Mouse (Mus musculus) adipocyte (in vitro differentiated cells): Measurements from ENCODE around the gene Plcb1.

Experiments
- DNase-seq: peaks from one replicate; pipeline ENCODE4 v3.0.0-alpha.2; 2016; ENCODE audit warnings: low spot score

Gene Plcb1

GRCm38 (mm10) chr2:134914091-134914550, 128.3 kb downstream of the Plcb1 start:
- DNase-seq: no peak

DNA sequence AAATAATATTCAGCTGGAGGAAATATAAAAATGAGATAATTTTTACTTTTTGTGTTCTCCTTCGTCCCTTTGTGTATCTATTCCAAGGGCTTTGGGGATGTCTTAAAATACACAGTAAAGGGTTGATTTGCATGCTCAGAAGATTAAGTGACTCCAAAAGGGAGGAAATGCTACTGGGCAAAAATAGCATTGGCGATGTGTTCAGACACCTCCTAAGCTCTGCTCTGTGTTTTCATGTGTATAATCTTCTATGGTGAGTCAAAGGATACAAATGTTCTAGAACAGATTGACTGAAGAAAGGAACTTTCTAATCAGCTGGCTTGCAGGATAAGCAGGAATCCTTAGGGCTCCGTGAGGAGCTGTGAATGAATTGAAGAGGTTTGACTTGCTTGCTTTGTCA, 129.2 kb downstream of the Plcb1 start:
- no peak for DNase-seq

GRCm38 (mm10) chr2:134920611-134921280, 134.9 kb downstream of the Plcb1 start:
- DNase-seq: no peak

- no peak for DNase-seq
Measured at GRCm38 (mm10) chr2:134922636-134923375, 136.9 kb downstream of the Plcb1 start.

- DNase-seq: no peak
Measured at GRCm38 (mm10) chr2:134924143-134924655, 138.3 kb downstream of the Plcb1 start.

DNA sequence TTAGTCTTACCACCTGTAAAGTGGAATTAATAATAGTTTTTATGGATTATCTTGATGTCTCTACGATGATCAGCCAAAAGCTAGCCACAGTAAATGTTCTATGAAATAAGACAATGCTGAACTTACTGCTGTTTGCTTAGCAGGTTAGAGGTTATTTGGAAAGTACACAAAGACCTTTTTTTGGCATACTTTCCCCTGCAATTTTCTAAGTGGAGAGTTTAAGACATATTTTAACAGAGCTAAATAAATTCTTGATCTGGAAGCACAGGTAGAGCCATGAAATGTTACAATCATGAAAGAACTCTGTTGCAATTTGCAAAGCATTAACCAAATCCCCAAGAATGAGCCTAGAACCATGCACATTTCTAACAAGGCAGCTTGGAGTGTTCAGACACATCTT, 140.4 kb downstream of the Plcb1 start:
- no peak for DNase-seq

GRCm38 (mm10) chr2:134927072-134927471, 141.2 kb downstream of the Plcb1 start:
- no peak for DNase-seq

DNA sequence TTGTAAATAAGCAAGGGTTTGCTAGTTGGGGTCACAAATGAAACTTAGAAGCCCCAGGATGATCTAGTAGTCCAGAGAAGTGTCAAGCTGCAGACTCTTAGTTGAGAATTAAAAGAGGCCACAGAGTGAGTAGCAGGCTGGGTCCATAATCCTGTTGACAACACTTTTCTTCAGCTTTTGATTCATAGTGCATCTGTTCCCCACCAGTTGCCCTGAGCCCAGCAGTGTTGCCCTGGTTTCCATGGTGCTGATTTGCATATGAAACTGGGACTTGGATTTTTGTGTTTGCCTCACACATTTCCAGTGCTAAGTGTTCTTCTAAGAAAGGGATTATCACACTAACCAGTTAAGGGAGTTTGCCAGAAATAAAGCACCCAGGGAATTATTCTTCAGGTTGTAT, 143.6 kb downstream of the Plcb1 start:
- DNase-seq: no peak

GRCm38 (mm10) chr2:134930961-134931360, 145.1 kb downstream of the Plcb1 start:
- no peak for DNase-seq

DNA sequence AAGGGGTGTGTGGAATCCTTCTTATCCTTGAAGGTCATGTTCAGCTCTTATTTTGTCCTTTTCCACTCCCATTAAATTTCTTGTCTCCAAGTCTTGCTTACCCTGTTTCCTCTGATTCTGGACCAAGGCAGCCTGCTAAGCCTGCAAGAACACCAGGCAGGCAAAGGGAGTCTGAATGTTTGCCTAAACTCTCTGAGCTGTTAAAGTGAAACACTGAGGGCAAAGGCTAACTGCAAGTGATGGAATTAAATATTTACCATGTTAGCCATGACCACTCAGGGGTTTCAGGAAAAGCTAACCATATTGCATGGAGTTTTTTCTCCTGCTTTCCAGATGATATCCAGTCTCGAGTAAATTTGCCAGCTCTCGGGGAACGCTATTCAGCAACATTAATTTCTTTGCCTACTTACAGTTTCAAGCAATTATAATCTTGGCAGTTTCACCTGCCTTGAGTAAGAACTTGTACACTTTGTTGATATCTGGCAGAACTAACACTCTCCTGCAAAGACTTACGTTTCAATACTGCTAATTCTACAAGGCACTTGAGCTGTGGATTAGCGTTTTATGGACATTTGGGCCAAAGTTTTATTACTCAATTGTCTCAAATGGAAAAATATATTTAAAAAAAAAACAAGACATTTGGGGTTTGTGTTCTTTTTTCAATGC, 146.0 kb downstream of the Plcb1 start:
- peak; percentile 68 for DNase-seq

GRCm38 (mm10) chr2:134935469-134935868, 149.6 kb downstream of the Plcb1 start:
- DNase-seq: no peak

DNA sequence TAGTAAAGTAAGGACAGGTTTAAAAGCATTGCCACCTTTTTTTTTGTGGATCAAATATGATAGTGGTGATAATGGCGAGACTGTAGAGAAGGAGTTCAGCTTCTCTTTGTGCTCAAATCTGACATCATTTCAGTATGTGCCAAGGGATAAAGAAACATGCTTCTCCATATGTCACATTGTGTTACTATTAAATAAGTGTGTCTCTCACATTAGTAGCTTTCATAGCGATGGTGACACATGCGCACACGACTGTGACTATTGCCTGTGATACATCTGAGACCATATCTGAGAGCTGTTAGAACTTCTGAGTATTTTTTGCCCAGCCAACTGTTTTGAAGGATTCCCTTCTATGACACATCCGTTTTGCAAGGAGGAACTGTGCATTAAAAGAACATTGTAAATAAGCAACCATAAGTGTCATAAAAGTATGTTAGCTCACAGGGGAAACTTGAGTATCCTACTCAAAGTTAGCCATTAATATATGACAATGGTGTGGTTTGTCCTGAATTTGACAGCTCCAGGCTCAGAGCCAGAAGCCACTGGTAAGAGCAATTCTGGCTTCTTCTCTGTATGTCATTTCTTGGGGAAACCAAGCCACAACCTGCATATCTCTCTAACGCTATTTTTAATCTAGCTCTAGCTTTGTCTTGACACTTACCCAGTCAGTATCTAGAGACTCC, 150.2 kb downstream of the Plcb1 start:
- peak; percentile 49 for DNase-seq

DNA sequence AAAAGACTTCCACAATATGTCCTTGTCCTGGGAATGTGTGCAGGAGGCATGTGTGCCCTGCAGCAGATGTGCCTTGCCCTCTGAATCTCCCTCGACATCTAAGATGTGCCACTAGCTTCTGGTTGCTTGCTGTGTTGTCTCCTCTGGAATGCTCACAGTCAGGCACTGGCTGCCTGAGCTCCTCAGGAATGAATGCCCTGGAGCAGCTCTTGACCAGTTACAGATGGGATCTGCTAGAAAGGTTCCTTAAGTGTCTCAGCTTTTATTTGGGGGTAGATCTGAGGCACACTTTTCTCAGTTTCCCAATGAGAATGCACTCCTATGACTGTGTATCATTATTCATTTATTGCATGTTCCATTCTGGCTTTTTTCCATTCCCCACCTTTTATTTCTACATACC, 151.8 kb downstream of the Plcb1 start:
- no peak for DNase-seq

GRCm38 (mm10) chr2:134942039-134942438, 156.2 kb downstream of the Plcb1 start:
- no peak for DNase-seq

GRCm38 (mm10) chr2:134942919-134943318, 157.1 kb downstream of the Plcb1 start:
- no peak for DNase-seq

DNA sequence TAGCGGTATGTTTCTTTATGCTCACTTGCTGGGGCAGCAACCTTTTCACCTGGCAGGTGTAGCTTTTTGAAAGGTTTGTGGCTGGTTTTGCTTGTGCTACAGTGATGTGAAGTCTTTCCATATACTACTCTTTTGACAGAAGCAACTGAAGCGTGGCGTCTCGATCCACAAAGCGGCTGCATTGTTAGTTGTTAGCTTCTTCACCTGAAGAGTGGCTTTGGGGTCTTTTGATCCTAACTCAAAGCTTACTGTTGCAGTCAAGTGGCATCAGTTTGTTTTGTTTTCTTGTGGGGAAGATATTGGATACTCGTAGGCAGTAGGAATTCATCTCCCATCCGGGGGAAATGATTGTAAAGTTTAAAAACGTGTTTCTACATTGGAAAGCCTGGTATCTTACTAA, 160.5 kb downstream of the Plcb1 start:
- no peak for DNase-seq

DNA sequence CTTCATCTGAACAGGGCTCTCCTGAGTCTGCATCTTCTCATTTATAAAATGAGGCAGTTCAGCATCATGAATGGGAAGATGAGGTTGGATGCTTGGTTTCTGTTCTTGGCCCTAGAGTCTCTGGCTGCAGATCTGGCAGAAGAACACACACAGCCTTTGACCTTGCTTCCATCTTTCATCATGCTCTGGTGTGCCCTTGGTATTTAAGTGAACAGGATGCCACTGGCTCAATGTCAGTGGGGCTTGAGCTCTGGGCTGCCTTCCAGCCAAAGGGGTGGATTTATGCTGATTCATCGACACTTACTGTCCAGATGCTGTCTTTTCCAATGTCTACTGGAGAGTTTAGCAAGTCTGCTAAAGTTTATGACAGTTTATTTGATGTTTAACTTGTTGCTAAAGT, 161.0 kb downstream of the Plcb1 start:
- peak; percentile 75 for DNase-seq

DNA sequence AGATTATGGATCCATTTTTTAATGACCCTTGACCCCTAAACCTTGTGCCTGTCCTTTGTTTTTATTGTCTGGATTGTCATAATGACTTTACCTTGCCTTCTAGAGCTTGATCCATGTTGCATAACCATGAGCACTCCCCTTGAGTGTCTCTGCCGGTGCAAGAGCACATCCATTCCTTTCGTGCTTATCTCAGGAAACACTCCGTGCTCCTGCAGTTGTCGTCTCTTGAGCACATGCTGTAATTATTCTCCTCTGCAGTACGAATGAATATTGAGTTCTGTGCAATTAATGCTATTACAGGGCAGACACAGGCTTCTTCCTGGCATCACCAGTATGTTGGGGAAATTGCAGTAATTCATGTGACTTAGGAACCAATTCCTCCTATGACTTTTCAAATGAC, 166.2 kb downstream of the Plcb1 start:
- no peak for DNase-seq

DNA sequence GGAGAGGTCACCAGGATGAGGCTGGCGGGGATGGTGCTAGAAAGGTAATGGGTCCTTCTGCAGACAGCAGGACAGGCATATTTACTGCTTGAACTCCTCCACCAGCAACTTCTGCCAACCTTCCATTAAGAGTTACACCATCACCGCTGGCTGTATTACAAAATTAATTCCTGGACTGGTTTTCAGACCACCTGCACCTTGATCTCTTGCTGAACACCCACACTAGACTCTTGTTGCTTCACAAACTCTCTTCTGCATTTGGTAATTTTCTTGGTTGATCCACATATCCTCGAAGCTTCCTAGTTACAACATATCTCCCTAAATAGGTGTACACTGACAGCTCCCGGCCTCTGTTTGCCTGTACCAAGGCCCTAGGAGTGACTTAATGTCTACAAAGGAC, 170.6 kb downstream of the Plcb1 start:
- DNase-seq: no peak

GRCm38 (mm10) chr2:134966131-134966530, 180.3 kb downstream of the Plcb1 start:
- DNase-seq: no peak

GRCm38 (mm10) chr2:134968380-134968779, 182.5 kb downstream of the Plcb1 start:
- DNase-seq: no peak

- no peak for DNase-seq
Measured at GRCm38 (mm10) chr2:134972376-134972775, 186.5 kb downstream of the Plcb1 start.
